Mouse (Mus musculus) heart, embryonic 16.5 days (tissue): ENCODE measurements around the gene Snd1. TPM values are rescaled to one million over a fixed set of nuclear protein-coding genes. Genes with fewer than 3 reads are reported as not detected.
A peak's percentile ranks its signal among the peaks of the same experiment; 100 is the strongest.

Experiments
- ATAC-seq: fragments of 200-750 bp; cut with Nextera tagmentation; replicated peaks from 2 replicates; pipeline ENCODE4 v1.8.0; 2017; ENCODE audit warnings: moderate number of reproducible peaks; ENCODE audit not compliant: insufficient read depth, low FRiP score; ENCODE audit errors: extremely low read depth
- H3K27ac ChIP-seq: fragments of 300-500 bp; sonication (generic); 2 replicates; pipeline ENCODE4 v1.5.1; 2014; ENCODE audit warnings: mild to moderate bottlenecking, low read length, control low read depth, moderate library complexity
- H3K27me3 ChIP-seq: fragments of 300-500 bp; sonication (generic); 2 replicates; pipeline ENCODE4 v1.6.1; 2014; ENCODE audit warnings: low read length, mixed read lengths; ENCODE audit not compliant: control insufficient read depth, insufficient read depth
- H3K36me3 ChIP-seq: fragments of 300-500 bp; sonication (generic); 2 replicates; pipeline ENCODE4 v1.6.1; 2014; ENCODE audit not compliant: control insufficient read depth, insufficient read depth
- H3K4me1 ChIP-seq: fragments of 300-500 bp; sonication (generic); 2 replicates; pipeline ENCODE4 v1.6.1; 2014; ENCODE audit warnings: low read length, mixed read lengths; ENCODE audit not compliant: control insufficient read depth, insufficient read depth
- H3K4me2 ChIP-seq: fragments of 300-500 bp; sonication (generic); 2 replicates; pipeline ENCODE4 v1.6.1; 2014; ENCODE audit warnings: low read depth, mild to moderate bottlenecking, control low read depth, low read length
- H3K4me3 ChIP-seq: fragments of 300-500 bp; sonication (generic); 2 replicates; pipeline ENCODE4 v1.5.1; 2014; ENCODE audit warnings: mild to moderate bottlenecking, control low read depth, low read length
- H3K9ac ChIP-seq: fragments of 300-500 bp; sonication (generic); 2 replicates; pipeline ENCODE4 v1.6.1; 2014; ENCODE audit warnings: low read length, control low read depth
- H3K9me3 ChIP-seq: fragments of 300-500 bp; sonication (generic); replicated peaks from 2 replicates; pipeline ENCODE4 v1.6.1; 2016; ENCODE audit warnings: low read length; ENCODE audit not compliant: control insufficient read depth
- WGBS: fragments of 180-500 bp; shearing (Covaris S2); extraction: QIAGEN DNeasy Blood & Tissue Kit; methylation state at CpG from one replicate; pipeline ENCODE4 v1.1.7; 2014; 5-methylcytosine and 5-hydroxymethylcytosine counted together
- polyA plus RNA-seq: library from polyadenylated mRNA; unstranded; fragments of >200 nt; fragmentation: Nextera tagmentation; extraction: Ambion mirVana; gene quantifications from 2 replicates; pipeline ENCODE4 v1.2.1, GENCODE M21; 2015

Snd1 gene
- polyA plus RNA-seq, 1 experiment from 2014 or later: 81.8 TPM

- Histone ChIP-seq H3K9me3 (no peaks in the 10 kb centered on the region), H3K4me1 (peaks cover 15% of the 10 kb centered on the region), H3K4me2 (no peak overlapping the region), H3K4me3 (no peak overlapping the region), H3K36me3 (no peaks in the 10 kb centered on the region), H3K27ac (no peak overlapping the region), H3K27me3 (no peaks in the 10 kb centered on the region), H3K9ac (no peak overlapping the region)
- WGBS: 60% methylated on average over 5 of the region's 5 CpGs
- no peak for ATAC-seq
These were observed 210.8 kb downstream of the Snd1 start for GRCm38 (mm10) chr6:28685745-28686144.

GRCm38 (mm10) chr6:28687776-28688175 is 212.8 kb downstream of the Snd1 start:
- no peaks in the 10 kb centered on the region for H3K4me1 ChIP-seq
- ATAC-seq: no peak
- no peaks in the 10 kb centered on the region for H3K36me3 ChIP-seq
- H3K9me3 ChIP-seq: no peaks in the 10 kb centered on the region
- no peak overlapping the region for H3K4me2 ChIP-seq
- no peak overlapping the region for H3K9ac ChIP-seq
- H3K27me3 ChIP-seq: no peaks in the 10 kb centered on the region
- H3K4me3 ChIP-seq: no peak overlapping the region
- no peak overlapping the region for H3K27ac ChIP-seq
- 81% methylated on average over 5 of the region's 5 CpGs for WGBS

GRCm38 (mm10) chr6:28692659-28693058 is 217.7 kb downstream of the Snd1 start:
- Histone ChIP-seq H3K27me3 (no peaks in the 10 kb centered on the region), H3K9ac (no peak overlapping the region)
- no peak for ATAC-seq

GRCm38 (mm10) chr6:28697214-28697613 is 222.3 kb downstream of the Snd1 start:
- H3K9ac ChIP-seq: no peak overlapping the region
- no peak for ATAC-seq
- no peaks in the 10 kb centered on the region for H3K9me3 ChIP-seq
- H3K36me3 ChIP-seq: no peaks in the 10 kb centered on the region
- no peak overlapping the region for H3K27ac ChIP-seq
- no peak overlapping the region for H3K4me3 ChIP-seq
- 90% methylated on average over 3 of the region's 3 CpGs for WGBS
- peaks cover 3% of the 10 kb centered on the region for H3K4me1 ChIP-seq
- no peaks in the 10 kb centered on the region for H3K27me3 ChIP-seq
- no peak overlapping the region for H3K4me2 ChIP-seq

More at GRCm38 (mm10) chr6:28692659-28693058, 217.7 kb downstream of the Snd1 start:
- no peaks in the 10 kb centered on the region for H3K4me1 ChIP-seq
- H3K9me3 ChIP-seq: no peaks in the 10 kb centered on the region
- H3K4me2 ChIP-seq: no peak overlapping the region
- H3K36me3 ChIP-seq: no peaks in the 10 kb centered on the region
- no peak overlapping the region for H3K27ac ChIP-seq
- H3K4me3 ChIP-seq: no peak overlapping the region

- no peak for ATAC-seq
- 23% methylated on average over 6 of the region's 6 CpGs for WGBS
- no peak overlapping the region; the same call in 1 of the 2 replicates for H3K9ac ChIP-seq
These were observed 229.7 kb downstream of the Snd1 start for GRCm38 (mm10) chr6:28704612-28705011.

GRCm38 (mm10) chr6:28705384-28706107 is 230.6 kb downstream of the Snd1 start:
- peak overlapping the region; percentile 18; the same call in 1 of the 2 replicates for H3K4me2 ChIP-seq
- H3K9ac ChIP-seq: no peak overlapping the region
- no peak overlapping the region for H3K27ac ChIP-seq
- peaks cover 36% of the 10 kb centered on the region for H3K4me1 ChIP-seq
- H3K4me3 ChIP-seq: no peak overlapping the region
- peaks cover 4% of the 10 kb centered on the region for H3K36me3 ChIP-seq
- 35% methylated on average over 6 of the region's 6 CpGs for WGBS
- ATAC-seq: 0 out of 2 replicates have a peak, but pooled peaks have one; percentile 26
- no peaks in the 10 kb centered on the region for H3K27me3 ChIP-seq
- H3K9me3 ChIP-seq: no peaks in the 10 kb centered on the region

More at GRCm38 (mm10) chr6:28704612-28705011, 229.7 kb downstream of the Snd1 start:
- peaks cover 4% of the 10 kb centered on the region for H3K36me3 ChIP-seq
- H3K27me3 ChIP-seq: no peaks in the 10 kb centered on the region
- no peak overlapping the region for H3K4me2 ChIP-seq
- no peaks in the 10 kb centered on the region for H3K9me3 ChIP-seq
- peak overlapping the region; percentile 14; the same call in 1 of the 2 replicates for H3K27ac ChIP-seq
- no peak overlapping the region for H3K4me3 ChIP-seq
- peaks cover 36% of the 10 kb centered on the region for H3K4me1 ChIP-seq

- Histone ChIP-seq H3K27me3 (no peaks in the 10 kb centered on the region), H3K4me3 (no peak overlapping the region), H3K4me2 (no peak overlapping the region), H3K27ac (peak overlapping the region; percentile 32; the same call in 1 of the 2 replicates), H3K9me3 (no peaks in the 10 kb centered on the region), H3K4me1 (peaks cover 36% of the 10 kb centered on the region), H3K36me3 (peaks cover 4% of the 10 kb centered on the region), H3K9ac (0 out of 2 replicates have a peak overlapping the region, but pooled peaks have one; percentile 2)
- ATAC-seq: no peak
- 55% methylated on average over 8 of the region's 8 CpGs for WGBS
These were observed 231.4 kb downstream of the Snd1 start for GRCm38 (mm10) chr6:28706108-28706975.

GRCm38 (mm10) chr6:28706976-28707592 is 232.1 kb downstream of the Snd1 start:
- WGBS: 38% methylated on average over 12 of the region's 12 CpGs
- peak; percentile 65 for ATAC-seq
- H3K36me3 ChIP-seq: peaks cover 4% of the 10 kb centered on the region
- no peak overlapping the region for H3K4me2 ChIP-seq
- peaks cover 33% of the 10 kb centered on the region for H3K4me1 ChIP-seq
- H3K4me3 ChIP-seq: no peak overlapping the region
- no peaks in the 10 kb centered on the region for H3K27me3 ChIP-seq
- H3K9me3 ChIP-seq: no peaks in the 10 kb centered on the region
- peak overlapping the region; percentile 32; the same call in 1 of the 2 replicates for H3K27ac ChIP-seq
- H3K9ac ChIP-seq: 0 out of 2 replicates have a peak overlapping the region, but pooled peaks have one; percentile 2
